In the genomic region with DNA sequence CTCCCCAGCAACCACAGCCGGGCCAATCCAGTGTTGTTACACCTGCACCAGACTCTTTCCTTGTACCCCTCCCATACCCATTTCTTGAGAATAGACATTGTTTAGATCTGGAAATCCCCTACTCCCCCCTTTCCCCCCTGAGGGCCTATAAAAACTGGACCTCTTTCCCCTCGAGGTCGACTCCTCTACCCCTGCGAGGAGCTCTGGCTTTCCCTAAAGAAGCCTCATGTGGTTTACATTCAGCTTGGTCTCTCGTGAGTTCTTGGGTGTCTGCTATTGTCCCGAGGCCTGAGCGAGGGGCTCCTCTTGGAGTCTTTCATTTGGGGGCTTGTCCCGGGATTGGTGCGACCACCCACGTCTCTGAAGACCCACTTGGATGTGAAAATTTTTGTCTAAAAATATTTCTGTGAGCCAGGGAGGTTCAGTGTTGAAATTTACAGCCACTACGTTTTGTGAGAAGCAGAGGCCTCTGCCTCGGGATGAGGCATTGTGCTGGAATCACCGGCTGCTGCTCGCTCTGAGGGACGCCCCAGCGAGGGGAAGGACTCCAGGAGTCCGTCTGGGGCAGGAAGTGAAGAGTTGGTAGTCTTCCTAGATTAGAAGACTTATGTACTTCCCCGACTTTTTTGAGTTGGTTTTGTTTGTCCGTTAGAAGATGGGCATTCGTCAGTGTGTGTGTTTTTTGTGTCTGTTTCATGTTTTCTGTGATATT, we compare ENCODE assay signal across 16 mouse cellular contexts. TPM values are rescaled to one million over a fixed set of nuclear protein-coding genes. Genes with fewer than 3 reads are reported as not detected.
"Had no signal": no experiment of that assay in that cellular context is flagged by ENCODE, and none has a peak within 500 bp of the region (broad histone marks: within the 10 kb centered on the region; RNA-seq: fewer than 3 reads in every experiment).

No protein-coding gene starts in this region.

RNA-seq across cellular contexts. Expression of a gene that starts 45.3 kb away (rescaled TPM):
- total RNA-seq: common myeloid progenitor, adult 5-6 weeks; forebrain, postnatal 0 days; gastrocnemius, postnatal 10 days; gastrocnemius, postnatal 25 days; gastrocnemius, postnatal 4 days; granulocyte monocyte progenitor cell, adult 5-6 weeks; heart, adult 18-20 months; heart, adult 8-10 months had no signal
- polyA plus RNA-seq: embryonic facial prominence, embryonic 11.5 days; embryonic facial prominence, embryonic 14.5 days; embryonic facial prominence, embryonic 15.5 days; erythroblast, embryonic 14.5 days; forebrain, embryonic 10.5 days; forebrain, embryonic 11.5 days; gonadal fat pad, adult 2 months; heart, adult 2 months had no signal
